Mouse (Mus musculus) liver, adult 2 months (tissue): ENCODE measurements around the gene Unc13d.

Experiments
- CTCF ChIP-seq: fragments of 200-500 bp; IDR thresholded peaks from 2 replicates; pipeline ENCODE4 v1.5.1; 2011; ENCODE audit warnings: low read depth, low read length, control low read depth
- POLR2A ChIP-seq: fragments of 200-500 bp; IDR thresholded peaks from 2 replicates; pipeline ENCODE4 v1.6.1; 2011; ENCODE audit warnings: low read length, control low read depth; ENCODE audit not compliant: insufficient read depth; ENCODE audit errors: extremely low read depth

GRCm38 (mm10) chr11:116101931-116102381 lies 24.2 kb upstream of the Unc13d start:
- no peak for TF ChIP-seq CTCF
- no peak for TF ChIP-seq POLR2A
